Mouse (Mus musculus): ENCODE data around the gene Pde6h. TPM values are rescaled to one million over a fixed set of nuclear protein-coding genes. Genes with fewer than 3 reads are reported as not detected.

The Pde6h gene
- total and polyA plus RNA-seq, 3 experiments = 0.04 to 0.30 TPM; not detected in 1

DNA sequence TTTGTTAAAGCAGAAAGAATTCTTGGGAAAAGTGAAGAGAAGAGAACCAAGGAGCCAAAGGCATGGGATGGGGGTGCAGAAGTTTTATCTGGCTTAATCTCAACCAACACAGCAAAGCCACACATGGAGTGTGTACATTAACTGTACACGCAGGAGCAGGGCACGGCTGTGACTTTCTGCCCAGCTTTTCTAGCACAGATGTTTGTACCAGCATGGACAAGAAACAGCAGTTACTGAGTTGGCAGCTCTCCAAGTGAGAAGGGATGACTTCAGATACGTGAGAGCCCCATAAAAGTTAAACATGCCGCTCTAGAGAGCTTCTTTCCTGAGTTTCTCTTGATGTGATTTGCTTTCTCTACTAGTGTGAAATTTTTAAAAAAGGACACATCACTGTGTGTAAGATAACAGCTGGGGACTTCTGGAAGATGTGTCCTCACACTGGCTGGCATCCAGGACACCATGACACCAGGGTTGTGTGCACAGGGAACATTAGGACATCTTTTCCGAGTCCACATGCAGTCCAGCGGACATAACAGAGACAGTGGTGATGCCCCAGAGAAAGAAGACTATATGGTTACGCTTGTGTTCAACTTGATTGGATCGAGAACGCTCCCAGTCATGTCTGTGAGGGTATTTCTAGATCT lies 13.3 kb upstream of the Pde6h start:
- Histone ChIP-seq H3K4me3 (replicated peaks in 1 of 3; ENCODE audit: low read depth in 2 of 3, low read length in 2 of 3, poor library complexity in 1 of 3) (no peak overlapping the region), H3K9ac (ENCODE audit: insufficient read depth, low read depth) (no peak overlapping the region), H3K4me2 (ENCODE audit: insufficient read depth, low read depth, poor library complexity, severe bottlenecking) (no peak overlapping the region), H3K27me3 (replicated peaks) (no peaks in the 10 kb centered on the region), H3K79me2 (replicated peaks; ENCODE audit: control insufficient read depth, extremely low read depth, insufficient read depth, poor library complexity, severe bottlenecking) (no peaks in the 10 kb centered on the region), H3K4me1 (ENCODE audit: control insufficient read depth in 1 of 2, insufficient read depth in 2 of 2) (peaks cover 0 to 8% of the 10 kb centered on the region in 2 experiments; a peak in 2 of 4 replicates), H3K36me3 (replicated peaks in 1 of 2; ENCODE audit: control insufficient read depth in 1 of 2, insufficient read depth in 1 of 2, low read length in 1 of 2) (peaks cover 31 to 73% of the 10 kb centered on the region in 2 experiments), H3K27ac (ENCODE audit: insufficient read depth, low read depth) (no peak overlapping the region), H3K9me3 (replicated peaks; ENCODE audit: low read length) (no peaks in the 10 kb centered on the region)
- in situ Hi-C loops (cut with MboI; ENCODE audit: low pct_ligation_motif_present, low pct_unique_long_range_greater_than_20kb, low sequenced_read_pairs) (no loop called here), dilution Hi-C loops (cut with MboI; ENCODE audit: extremely low pct_ligation_motif_present, extremely low pct_unique_long_range_greater_than_20kb, low sequenced_read_pairs) (no loop called here)
- DNase-seq (ENCODE audit: extremely low read depth) = no peak
- no peak for TF ChIP-seq CHD1 (IDR thresholded peaks at IDR 0.05; ENCODE audit: low read depth, low read length)
- TF ChIP-seq MYC (IDR thresholded peaks at IDR 0.05; ENCODE audit: low read depth, low read length) = no peak
- TF ChIP-seq CHD2 (IDR thresholded peaks at IDR 0.05; ENCODE audit: low read length) = no peak
- no peak for TF ChIP-seq GABPA (IDR thresholded peaks at IDR 0.05; ENCODE audit: insufficient replicate concordance, low read depth, low read length)
- no peak for TF ChIP-seq TCF12 (IDR thresholded peaks at IDR 0.05; ENCODE audit: low read depth, low read length)
- no peak for TF ChIP-seq KAT2A (IDR thresholded peaks at IDR 0.05; ENCODE audit: insufficient replicate concordance, low read length)
- no peak for TF ChIP-seq MAX (IDR thresholded peaks at IDR 0.05; ENCODE audit: low read length)
- TF ChIP-seq HCFC1 (IDR thresholded peaks at IDR 0.05; ENCODE audit: low read depth, low read length) = no peak
- no peak for TF ChIP-seq UBTF (IDR thresholded peaks at IDR 0.05; ENCODE audit: low read depth, low read length)
- TF ChIP-seq POLR2AphosphoS2 (IDR thresholded peaks at IDR 0.05; ENCODE audit: low read depth, low read length) = no peak
- no peak for TF ChIP-seq NRF1 (IDR thresholded peaks at IDR 0.05; ENCODE audit: low read depth, low read length)
- TF ChIP-seq JUN (IDR thresholded peaks at IDR 0.05; ENCODE audit: insufficient read depth, low read depth, low read length) = no peak
- TF ChIP-seq MXI1 (IDR thresholded peaks at IDR 0.05; ENCODE audit: low read depth, low read length) = no peak
- no peak for TF ChIP-seq POLR2A (IDR thresholded peaks at IDR 0.05; ENCODE audit: low read depth, low read length)
- TF ChIP-seq NELFE (IDR thresholded peaks at IDR 0.05; ENCODE audit: low read depth, low read length) = no peak
- no peak for TF ChIP-seq RAD21 (IDR thresholded peaks at IDR 0.05; ENCODE audit: low read depth, low read length)
- TF ChIP-seq CTCF (conservative IDR thresholded peaks at IDR 0.05 in 1 of 2, IDR thresholded peaks at IDR 0.05 in 1 of 2; ENCODE audit: low read depth in 2 of 2, low read length in 2 of 2) = no peak
- no peak for TF ChIP-seq TBP (conservative IDR thresholded peaks at IDR 0.05; ENCODE audit: low read depth, low read length)

DNA sequence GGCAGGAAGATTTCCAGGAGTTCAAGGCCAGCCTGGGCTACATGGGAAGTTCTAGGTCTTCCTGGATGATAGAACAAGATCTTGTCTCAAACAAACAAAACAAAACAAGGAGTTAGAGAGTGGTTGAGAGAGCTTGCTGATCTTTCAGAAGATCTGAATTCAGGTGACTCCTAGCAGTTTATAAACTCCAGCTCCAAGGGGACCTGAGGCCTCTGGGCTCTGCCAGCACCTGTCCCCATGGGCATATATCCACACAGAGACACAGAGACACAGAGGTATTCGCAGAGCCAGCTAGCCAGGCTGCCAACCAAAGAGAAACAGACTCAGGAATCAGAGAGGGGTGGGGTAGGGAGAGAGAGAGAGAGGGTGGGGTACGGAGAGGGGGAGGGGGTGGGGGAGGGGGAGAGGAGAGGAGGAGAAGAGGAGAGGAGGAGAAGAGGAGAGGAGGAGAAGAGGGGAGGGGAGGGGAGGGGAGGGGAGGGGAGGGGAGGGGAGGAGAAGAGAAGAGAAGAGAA lies 10.8 kb upstream of the Pde6h start:
- in situ Hi-C loops (cut with MboI; ENCODE audit: low pct_ligation_motif_present, low pct_unique_long_range_greater_than_20kb, low sequenced_read_pairs) = no loop called here

More for the DNA sequence above, 10.8 kb upstream of the Pde6h start:
- Histone ChIP-seq H3K36me3 (replicated peaks in 1 of 2; ENCODE audit: control insufficient read depth in 1 of 2, insufficient read depth in 1 of 2, low read length in 1 of 2) (peaks cover 27 to 72% of the 10 kb centered on the region in 2 experiments), H3K9me3 (replicated peaks; ENCODE audit: low read length) (no peaks in the 10 kb centered on the region), H3K27me3 (replicated peaks) (no peaks in the 10 kb centered on the region), H3K27ac (ENCODE audit: insufficient read depth, low read depth) (no peak overlapping the region), H3K9ac (ENCODE audit: insufficient read depth, low read depth) (no peak overlapping the region), H3K4me1 (ENCODE audit: control insufficient read depth in 1 of 2, insufficient read depth in 2 of 2) (peaks cover 0 to 8% of the 10 kb centered on the region in 2 experiments; a peak in 2 of 4 replicates), H3K79me2 (replicated peaks; ENCODE audit: control insufficient read depth, extremely low read depth, insufficient read depth, poor library complexity, severe bottlenecking) (no peaks in the 10 kb centered on the region), H3K4me2 (ENCODE audit: insufficient read depth, low read depth, poor library complexity, severe bottlenecking) (no peak overlapping the region), H3K4me3 (replicated peaks in 1 of 3; ENCODE audit: low read depth in 2 of 3, low read length in 2 of 3, poor library complexity in 1 of 3) (no peak overlapping the region)
- dilution Hi-C loops (cut with MboI; ENCODE audit: extremely low pct_ligation_motif_present, extremely low pct_unique_long_range_greater_than_20kb, low sequenced_read_pairs) = no loop called here
- DNase-seq (ENCODE audit: extremely low read depth) = no peak
- TF ChIP-seq KAT2A (IDR thresholded peaks at IDR 0.05; ENCODE audit: insufficient replicate concordance, low read length) (no peak), RCOR1 (conservative IDR thresholded peaks at IDR 0.05; ENCODE audit: low read depth, low read length) (no peak), EP300 (IDR thresholded peaks at IDR 0.05; ENCODE audit: low read length) (no peak), MXI1 (IDR thresholded peaks at IDR 0.05; ENCODE audit: low read depth, low read length) (no peak)
